In the genomic region with DNA sequence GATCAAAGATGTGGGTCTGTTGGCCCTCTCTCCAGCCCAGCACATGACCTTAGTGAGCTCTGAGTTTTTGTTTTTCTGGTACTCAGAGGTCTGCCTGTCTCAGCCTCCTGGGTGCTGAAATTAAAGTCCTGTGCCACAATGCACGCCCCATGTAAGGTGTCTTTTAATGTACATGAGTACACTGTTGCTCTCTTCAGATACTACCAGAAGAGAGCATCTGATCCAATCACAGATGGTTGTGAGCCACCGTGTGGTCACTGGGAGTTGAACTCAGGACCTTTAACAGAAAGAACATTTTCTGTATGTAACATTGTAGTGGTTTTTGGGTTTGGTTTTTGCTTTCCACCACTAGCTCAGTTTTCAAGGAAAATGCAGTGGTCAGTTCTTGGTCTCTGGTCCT, we compare ENCODE assay signal across 2 mouse cellular contexts.
TF ChIP-seq lines count a peak whose summit lies in the region.

No protein-coding gene starts in this region.

TF ChIP-seq in CH12.LX, 34 proteins besides CTCF, POLR2A, EP300 and RAD21:
- TF ChIP-seq POLR2AphosphoS2 (IDR thresholded peaks at IDR 0.05; ENCODE audit: low read depth, low read length) (peak; percentile 75), ZC3H11A (IDR thresholded peaks at IDR 0.05; ENCODE audit: low read depth, low read length) (no peak), USF1 (IDR thresholded peaks at IDR 0.05; ENCODE audit: low read depth, low read length) (no peak), ETS1 (conservative IDR thresholded peaks at IDR 0.05; ENCODE audit: low read depth, low read length) (no peak), CHD2 (IDR thresholded peaks at IDR 0.05; ENCODE audit: low read length) (no peak), RCOR1 (conservative IDR thresholded peaks at IDR 0.05; ENCODE audit: low read depth, low read length) (no peak), ZKSCAN1 (IDR thresholded peaks at IDR 0.05; ENCODE audit: borderline replicate concordance, low read depth, low read length) (no peak)

TF ChIP-seq in MEL, 35 proteins besides CTCF, POLR2A, EP300 and RAD21:
- no peak for TF ChIP-seq MAZ (IDR thresholded peaks at IDR 0.05; ENCODE audit: low read depth, low read length)
- peak; percentile 53; the same call in 1 of the 2 replicates for TF ChIP-seq POLR2AphosphoS2 (IDR thresholded peaks at IDR 0.05; ENCODE audit: low read length)
- no peak for TF ChIP-seq CHD1 (IDR thresholded peaks at IDR 0.05; ENCODE audit: low read depth, low read length)
- 0 out of 2 replicates have a peak, but pooled peaks have one; percentile 25 for TF ChIP-seq TBP (IDR thresholded peaks at IDR 0.05; ENCODE audit: low read depth, low read length)
- no peak for TF ChIP-seq JUND (IDR thresholded peaks at IDR 0.05; ENCODE audit: low read depth, low read length)
